Mouse (Mus musculus) intestine, postnatal 0 days (tissue): ENCODE data around the gene Cdh18. TPM values are rescaled to one million over a fixed set of nuclear protein-coding genes. Genes with fewer than 3 reads are reported as not detected.

Experiments
- ATAC-seq: fragments of 200-750 bp; cut with Nextera tagmentation; 2 replicates; pipeline ENCODE4 v1.8.0; 2017; ENCODE audit warnings: mild to moderate bottlenecking, moderate TSS enrichment, moderate library complexity
- H3K27ac ChIP-seq: fragments of 300-500 bp; sonication (generic); 2 replicates; pipeline ENCODE4 v1.5.1; 2014; ENCODE audit warnings: mild to moderate bottlenecking, low read depth, low read length, moderate library complexity
- H3K27me3 ChIP-seq: fragments of 300-500 bp; sonication (generic); replicated peaks from 2 replicates; pipeline ENCODE4 v1.6.1; 2014; ENCODE audit warnings: low read length, mixed read lengths; ENCODE audit not compliant: control insufficient read depth, insufficient read depth
- H3K36me3 ChIP-seq: fragments of 300-500 bp; sonication (generic); 2 replicates; pipeline ENCODE4 v1.6.1; 2014; ENCODE audit warnings: mild to moderate bottlenecking, moderate library complexity; ENCODE audit not compliant: control insufficient read depth, insufficient read depth
- H3K4me1 ChIP-seq: fragments of 300-500 bp; sonication (generic); replicated peaks from 2 replicates; pipeline ENCODE4 v1.6.1; 2014; ENCODE audit warnings: antibody characterized with exemption, low read length, mixed read lengths; ENCODE audit not compliant: control insufficient read depth, insufficient read depth
- H3K4me2 ChIP-seq: fragments of 300-500 bp; sonication (generic); replicated peaks from 2 replicates; pipeline ENCODE4 v1.6.1; 2014; ENCODE audit warnings: low read depth, mild to moderate bottlenecking, moderate library complexity
- H3K4me3 ChIP-seq: fragments of 300-500 bp; sonication (generic); 2 replicates; pipeline ENCODE4 v1.5.1; 2014; ENCODE audit warnings: low read depth, low read length
- H3K9ac ChIP-seq: fragments of 300-500 bp; sonication (generic); 2 replicates; pipeline ENCODE4 v1.6.1; 2014; ENCODE audit warnings: mild to moderate bottlenecking, low read depth, low read length
- H3K9me3 ChIP-seq: fragments of 300-500 bp; sonication (generic); 2 replicates; pipeline ENCODE4 v1.6.1; 2016; ENCODE audit warnings: mixed run types; ENCODE audit not compliant: control insufficient read depth
- CTCF ChIP-seq: sonication (generic); IDR thresholded peaks from 2 replicates; pipeline ENCODE4 v1.5.1; 2016; ENCODE audit warnings: low read depth, mild to moderate bottlenecking, control low read depth, antibody characterized with exemption, moderate library complexity
- WGBS: fragments of 180-500 bp; shearing (Covaris S2); extraction: QIAGEN DNeasy Blood & Tissue Kit; methylation state at CpG from one replicate; pipeline ENCODE4 v1.1.7; 2014; 5-methylcytosine and 5-hydroxymethylcytosine counted together
- polyA plus RNA-seq: library from polyadenylated mRNA; unstranded; fragments of >200 nt; fragmentation: Nextera tagmentation; extraction: Ambion mirVana; gene quantifications from 2 replicates; pipeline ENCODE4 v1.2.1, GENCODE M21; 2015

Cdh18 gene
- polyA plus RNA-seq, 1 experiment from 2014 or later: 0.25 TPM

GRCm38 (mm10) chr15:23430021-23430420, 881.2 kb downstream of the Cdh18 start:
- Histone ChIP-seq H3K4me2 (no peak overlapping the region), H3K4me3 (no peak overlapping the region), H3K9me3 (no peaks in the 10 kb centered on the region), H3K27ac (no peak overlapping the region), H3K9ac (no peak overlapping the region), H3K27me3 (no peaks in the 10 kb centered on the region), H3K4me1 (no peaks in the 10 kb centered on the region), H3K36me3 (no peaks in the 10 kb centered on the region)
- WGBS: 72% methylated on average over 5 of the region's 5 CpGs
- no peak for ATAC-seq
- no peak for TF ChIP-seq CTCF

GRCm38 (mm10) chr15:23448542-23448941, 899.7 kb downstream of the Cdh18 start:
- no peak for TF ChIP-seq CTCF
- H3K9me3 ChIP-seq: no peaks in the 10 kb centered on the region
- ATAC-seq: no peak
- no peak overlapping the region for H3K27ac ChIP-seq
- H3K9ac ChIP-seq: no peak overlapping the region
- no peak overlapping the region for H3K4me2 ChIP-seq
- H3K27me3 ChIP-seq: no peaks in the 10 kb centered on the region
- WGBS: 71% methylated on average over 1 of the region's 1 CpGs
- no peaks in the 10 kb centered on the region for H3K36me3 ChIP-seq
- no peaks in the 10 kb centered on the region for H3K4me1 ChIP-seq
- H3K4me3 ChIP-seq: no peak overlapping the region

DNA sequence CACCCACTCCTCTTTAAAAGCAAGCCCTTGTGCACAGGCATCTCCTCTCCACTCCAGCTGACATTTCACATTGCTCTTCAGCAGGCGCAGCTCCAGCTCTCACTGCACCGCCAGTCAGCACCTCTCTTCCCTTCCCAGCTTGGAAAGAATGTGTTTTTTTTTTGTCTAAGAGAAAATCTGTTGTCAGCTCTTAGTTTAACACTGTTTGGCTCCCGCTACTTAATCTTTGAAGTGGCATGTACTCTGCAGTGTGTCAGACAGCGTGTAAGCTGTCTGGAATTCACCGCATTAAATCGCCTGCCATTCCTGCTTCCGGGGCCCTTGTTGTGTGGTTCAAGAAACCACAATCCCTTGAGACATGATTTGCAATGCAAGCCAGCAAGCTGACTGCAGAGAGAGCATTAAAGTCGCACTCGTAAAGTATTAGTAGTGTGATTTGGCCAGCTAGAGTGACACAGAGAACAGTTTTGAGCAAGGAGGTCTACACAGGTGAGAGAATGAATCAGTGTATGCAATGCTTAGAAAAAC, 903.3 kb downstream of the Cdh18 start:
- 40% methylated on average over 9 of the region's 9 CpGs for WGBS
- H3K4me2 ChIP-seq: no peak overlapping the region

GRCm38 (mm10) chr15:23453331-23453730, 904.5 kb downstream of the Cdh18 start:
- Histone ChIP-seq H3K4me2 (no peak overlapping the region), H3K4me1 (no peaks in the 10 kb centered on the region), H3K27ac (no peak overlapping the region), H3K4me3 (no peak overlapping the region), H3K36me3 (no peaks in the 10 kb centered on the region), H3K9ac (no peak overlapping the region), H3K9me3 (no peaks in the 10 kb centered on the region), H3K27me3 (no peaks in the 10 kb centered on the region)
- no peak for ATAC-seq
- WGBS: 83% methylated on average over 6 of the region's 6 CpGs
- TF ChIP-seq CTCF: no peak

More for the DNA sequence above, 903.3 kb downstream of the Cdh18 start:
- H3K36me3 ChIP-seq: no peaks in the 10 kb centered on the region
- H3K27ac ChIP-seq: no peak overlapping the region
- H3K4me3 ChIP-seq: no peak overlapping the region
- ATAC-seq: no peak
- H3K27me3 ChIP-seq: no peaks in the 10 kb centered on the region
- no peaks in the 10 kb centered on the region for H3K9me3 ChIP-seq
- H3K9ac ChIP-seq: no peak overlapping the region
- no peak for TF ChIP-seq CTCF
- no peaks in the 10 kb centered on the region for H3K4me1 ChIP-seq

DNA sequence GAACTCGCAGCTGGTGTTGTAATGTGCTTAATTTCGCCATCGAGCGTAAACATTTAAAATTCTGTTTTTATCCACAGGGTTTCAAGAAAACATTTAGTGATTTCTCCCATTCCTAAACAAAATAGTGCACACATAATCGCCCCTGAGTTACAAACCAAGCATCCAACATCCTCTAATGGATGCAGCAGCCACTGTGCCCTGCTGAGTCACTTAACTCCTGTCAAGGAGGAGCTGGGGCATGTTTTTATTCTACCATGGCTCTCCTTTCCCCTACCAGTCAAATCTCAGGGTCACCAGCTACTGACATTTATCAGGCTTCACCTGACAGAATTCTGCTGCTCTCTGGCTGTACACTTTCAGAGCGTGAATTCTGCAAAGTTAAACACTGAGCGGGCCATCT, 906.5 kb downstream of the Cdh18 start:
- no peak for TF ChIP-seq CTCF
- H3K27ac ChIP-seq: no peak overlapping the region
- ATAC-seq: no peak

DNA sequence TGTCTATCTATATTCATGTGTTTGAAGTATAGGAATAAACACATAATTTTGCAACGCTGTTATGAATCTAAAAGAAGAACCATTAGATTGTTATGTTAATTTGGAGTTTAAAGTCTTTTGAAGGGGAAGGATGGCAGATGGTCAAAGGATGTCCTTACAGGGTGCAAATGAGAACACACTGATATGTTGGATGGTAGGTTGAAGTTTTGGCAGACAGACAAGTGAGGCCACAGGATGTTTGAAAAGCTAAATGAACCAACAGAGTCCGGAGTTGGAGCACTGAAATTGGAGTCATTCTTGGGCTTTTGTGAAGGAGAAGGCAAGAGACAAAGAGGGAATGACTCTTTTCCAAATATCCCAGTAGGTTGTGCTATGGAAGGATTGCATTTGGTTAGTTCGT, 908.6 kb downstream of the Cdh18 start:
- H3K9me3 ChIP-seq: no peaks in the 10 kb centered on the region
- ATAC-seq: no peak
- no peak overlapping the region for H3K4me2 ChIP-seq
- H3K4me1 ChIP-seq: no peaks in the 10 kb centered on the region
- 78% methylated on average over 3 of the region's 3 CpGs for WGBS
- no peak for TF ChIP-seq CTCF
- no peak overlapping the region for H3K9ac ChIP-seq
- H3K27ac ChIP-seq: no peak overlapping the region
- H3K36me3 ChIP-seq: no peaks in the 10 kb centered on the region
- no peaks in the 10 kb centered on the region for H3K27me3 ChIP-seq
- H3K4me3 ChIP-seq: no peak overlapping the region

More for the DNA sequence above, 906.5 kb downstream of the Cdh18 start:
- Histone ChIP-seq H3K4me2 (no peak overlapping the region), H3K4me1 (no peaks in the 10 kb centered on the region), H3K36me3 (no peaks in the 10 kb centered on the region), H3K4me3 (no peak overlapping the region), H3K9me3 (no peaks in the 10 kb centered on the region), H3K9ac (no peak overlapping the region), H3K27me3 (no peaks in the 10 kb centered on the region)
- 79% methylated on average over 7 of the region's 7 CpGs for WGBS
